Mouse (Mus musculus) heart, embryonic 14.5 days (tissue): ENCODE results near the gene 1700056E22Rik. TPM values are rescaled to one million over a fixed set of nuclear protein-coding genes. Genes with fewer than 3 reads are reported as not detected.

ENCODE experiments used
- polyA plus RNA-seq: library from polyadenylated mRNA; unstranded; fragments of >200 nt; fragmentation: Nextera tagmentation; extraction: Ambion mirVana; gene quantifications from 2 replicates; pipeline ENCODE4 v1.2.1, GENCODE M21; 2014

1700056E22Rik gene
- polyA plus RNA-seq, 1 experiment from 2014 or later, result 2.4 TPM

Other genes with a start within 250 kb of the 1700056E22Rik start
- gene Dusp10, start 21.0 kb downstream of the 1700056E22Rik start, polyA plus RNA-seq, result 9.7 and 10.5 TPM in 2 replicates